In genomic region chr16:96376342-96376741, GRCm38 (mm10) we compare ENCODE assay signal across 9 mouse cellular contexts.
DNase-seq lines count a peak whose midpoint lies in the region; ATAC-seq and TF ChIP-seq lines count a peak whose summit lies in the region.
"Had no signal": no experiment of that assay in that cellular context is flagged by ENCODE, and none has a peak within 500 bp of the region (broad histone marks: within the 10 kb centered on the region; RNA-seq: fewer than 3 reads in every experiment).

No protein-coding gene starts in this region.

- no peaks in the 10 kb centered on the region for H3K27me3 ChIP-seq in limb, embryonic 14.5 days (ENCODE audit: control insufficient read depth, insufficient read depth, low read length)
- H3K27me3 ChIP-seq: liver, embryonic 13.5 days had no signal

- no peaks in the 10 kb centered on the region for H3K9me3 ChIP-seq in limb, embryonic 14.5 days (ENCODE audit: control insufficient read depth, low read length)
- H3K9me3 ChIP-seq: liver, embryonic 13.5 days had no signal

- no peaks in the 10 kb centered on the region for H3K36me3 ChIP-seq in limb, embryonic 14.5 days (ENCODE audit: control insufficient read depth, insufficient read depth, low read length)
- H3K36me3 ChIP-seq: liver, embryonic 13.5 days had no signal

- H3K4me3 ChIP-seq in limb, embryonic 14.5 days (replicated peaks; ENCODE audit: low read length): no peak overlapping the region
- H3K4me3 ChIP-seq: liver, embryonic 13.5 days had no signal

- WGBS in limb, embryonic 14.5 days: 7% methylated on average over 7 of the region's 7 CpGs

- no peak overlapping the region for H3K4me2 ChIP-seq in limb, embryonic 14.5 days (replicated peaks; ENCODE audit: low read depth, low read length, severe bottlenecking)
- H3K4me2 ChIP-seq: liver, embryonic 13.5 days had no signal

- TF ChIP-seq POLR2A in limb, embryonic 14.5 days (IDR thresholded peaks at IDR 0.05; ENCODE audit: borderline replicate concordance, extremely low read depth, insufficient read depth, insufficient read length): no peak

- peak; percentile 67 for DNase-seq in embryo, embryonic 10 days (ENCODE audit: low spot score)
- DNase-seq in embryo, embryonic 9.5 days (ENCODE audit: extremely low spot score): no peak
- peak; percentile 58 for DNase-seq in urinary bladder, postnatal 14 days (ENCODE audit: low spot score)
- DNase-seq in urinary bladder, adult 2 months (ENCODE audit: low spot score): no peak
- peak; percentile 82 for DNase-seq in limb, embryonic 14.5 days (ENCODE audit: low spot score)
- DNase-seq in telencephalon, adult 2 months (ENCODE audit: low read depth, low spot score): peak; percentile 6
- DNase-seq in heart, adult 8-10 months (ENCODE audit: low spot score): no peak
- DNase-seq in layer of hippocampus, adult 8-10 months (ENCODE audit: low spot score in 2 of 2): no peak
- DNase-seq: liver, embryonic 13.5 days had no signal

- H3K4me1 ChIP-seq in limb, embryonic 14.5 days (ENCODE audit: control insufficient read depth, insufficient read depth, low read length): no peaks in the 10 kb centered on the region
- H3K4me1 ChIP-seq: liver, embryonic 13.5 days had no signal

- peak; percentile 77 for ATAC-seq in limb, embryonic 14.5 days (ENCODE audit: low FRiP score, low read depth)

- no peak overlapping the region for H3K27ac ChIP-seq in limb, embryonic 14.5 days (replicated peaks; ENCODE audit: low read depth, low read length)
- H3K27ac ChIP-seq: liver, embryonic 13.5 days had no signal

- no peak overlapping the region for H3K9ac ChIP-seq in limb, embryonic 14.5 days (ENCODE audit: low read depth, low read length, severe bottlenecking)
- H3K9ac ChIP-seq: liver, embryonic 13.5 days had no signal

Comparison
In these comparisons a context has a peak if more than half of its experiments do, and no peak if none do; other contexts are left out.
1. DNase-seq: peak in embryo, embryonic 10 days (single experiment), urinary bladder, postnatal 14 days (single experiment), limb, embryonic 14.5 days (single experiment) and telencephalon, adult 2 months (single experiment); none in embryo, embryonic 9.5 days (single experiment), urinary bladder, adult 2 months (single experiment), heart, adult 8-10 months (single experiment) and layer of hippocampus, adult 8-10 months (0 of 2).